Mouse (Mus musculus): ENCODE measurements at regions not wholly inside any gene's neighbourhood (a gene's known extent, or its start where the extent isn't known, plus 50 kb on each side); places are given as distances from the start of the nearest gene placed in this dataset.

DNA sequence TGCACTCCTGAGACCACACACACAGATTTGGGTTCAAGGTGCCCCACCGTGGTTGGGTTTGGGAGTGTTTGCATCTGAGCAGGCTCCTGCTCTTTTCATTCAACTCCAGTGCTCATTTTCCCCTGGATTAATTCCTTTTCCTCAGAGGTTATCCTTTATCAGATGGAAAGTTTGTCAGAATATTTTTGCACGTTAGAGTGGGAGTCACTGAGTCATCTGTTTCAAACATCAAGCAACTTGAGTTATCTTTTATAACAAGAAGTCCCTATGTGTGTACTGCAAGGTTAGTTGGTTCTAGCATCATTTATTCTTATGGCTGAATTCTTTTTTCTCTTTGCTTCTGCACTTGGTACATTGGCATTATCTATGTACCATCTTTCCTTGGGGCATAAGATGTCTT is 142.8 kb upstream of the Cxcr4 start:
- TF ChIP-seq CTCF (IDR thresholded peaks at IDR 0.05; ENCODE audit: extremely low read depth, insufficient read depth, low read length) (no peak), POLR2A (IDR thresholded peaks at IDR 0.05; ENCODE audit: extremely low read depth, insufficient read depth, low read length) (no peak)
- Histone ChIP-seq H3K4me3 (ENCODE audit: insufficient read depth, low read length) (no peak overlapping the region), H3K4me1 (ENCODE audit: control insufficient read depth, insufficient read depth, low read length) (no peaks in the 10 kb centered on the region), H3K27ac (ENCODE audit: insufficient read depth, low read length) (no peak overlapping the region)

DNA sequence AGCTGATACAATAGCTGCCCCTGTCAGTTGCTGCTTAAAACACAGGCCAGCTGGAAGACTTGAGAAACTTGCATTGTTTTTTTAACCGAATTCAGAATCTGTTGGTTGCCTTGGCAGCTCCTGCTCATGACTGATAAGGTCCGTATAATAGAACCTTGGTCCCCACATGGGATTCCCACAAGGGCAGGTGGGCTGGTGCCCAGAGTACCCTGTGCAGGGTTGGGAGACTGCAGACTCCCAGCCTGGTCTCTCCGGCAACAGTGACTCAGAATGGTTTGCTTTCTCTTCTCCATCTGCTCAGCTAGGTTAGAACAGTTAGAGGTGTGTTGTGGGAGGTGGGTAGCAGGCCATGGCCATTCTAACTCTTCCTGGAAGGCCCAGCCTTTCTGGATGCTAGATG is 139.4 kb upstream of the Cxcr4 start:
- TF ChIP-seq CTCF (IDR thresholded peaks at IDR 0.05; ENCODE audit: extremely low read depth, insufficient read depth, low read length) (no peak), POLR2A (IDR thresholded peaks at IDR 0.05; ENCODE audit: extremely low read depth, insufficient read depth, low read length) (no peak)
- Histone ChIP-seq H3K4me3 (ENCODE audit: insufficient read depth, low read length) (no peak overlapping the region), H3K27ac (ENCODE audit: insufficient read depth, low read length) (no peak overlapping the region), H3K4me1 (ENCODE audit: control insufficient read depth, insufficient read depth, low read length) (no peaks in the 10 kb centered on the region)

DNA sequence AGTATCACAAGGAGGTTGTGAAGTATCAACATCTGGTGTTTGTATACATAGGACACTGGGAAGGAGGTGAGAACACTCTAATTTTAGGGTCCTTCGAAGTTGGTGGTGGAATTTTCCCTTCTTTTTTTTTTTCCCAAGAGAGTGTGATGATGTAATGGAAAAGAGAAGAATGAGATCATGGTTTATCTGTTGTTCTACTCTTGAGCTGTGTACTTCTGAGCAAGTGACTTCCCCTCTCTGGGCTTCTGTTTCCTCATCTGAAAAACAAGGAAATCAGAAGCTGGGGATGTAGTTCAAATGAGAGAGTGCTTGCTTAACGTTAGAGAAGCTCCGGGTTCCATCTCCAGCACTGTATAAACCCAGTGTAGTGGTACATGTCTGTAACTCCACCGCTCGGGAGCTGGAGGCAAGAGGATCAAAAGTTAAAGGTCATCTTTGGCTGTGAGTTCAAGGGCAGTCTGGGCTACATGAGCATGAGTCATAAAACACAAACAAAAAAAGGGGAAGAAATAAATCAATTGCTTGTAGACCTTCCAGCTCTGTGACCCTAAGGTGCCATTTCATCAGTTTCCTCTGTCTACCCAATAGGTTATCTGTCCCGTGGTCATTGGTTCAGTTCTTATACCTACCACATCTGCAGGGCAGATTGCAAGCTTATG is 132.5 kb upstream of the Cxcr4 start:
- H3K4me1 ChIP-seq (ENCODE audit: control insufficient read depth, insufficient read depth, low read length): no peaks in the 10 kb centered on the region
- no peak overlapping the region for H3K4me3 ChIP-seq (ENCODE audit: insufficient read depth, low read length)
- no peak overlapping the region for H3K27ac ChIP-seq (ENCODE audit: insufficient read depth, low read length)
- TF ChIP-seq CTCF (IDR thresholded peaks at IDR 0.05; ENCODE audit: extremely low read depth, insufficient read depth, low read length) (no peak), POLR2A (IDR thresholded peaks at IDR 0.05; ENCODE audit: extremely low read depth, insufficient read depth, low read length) (no peak)

DNA sequence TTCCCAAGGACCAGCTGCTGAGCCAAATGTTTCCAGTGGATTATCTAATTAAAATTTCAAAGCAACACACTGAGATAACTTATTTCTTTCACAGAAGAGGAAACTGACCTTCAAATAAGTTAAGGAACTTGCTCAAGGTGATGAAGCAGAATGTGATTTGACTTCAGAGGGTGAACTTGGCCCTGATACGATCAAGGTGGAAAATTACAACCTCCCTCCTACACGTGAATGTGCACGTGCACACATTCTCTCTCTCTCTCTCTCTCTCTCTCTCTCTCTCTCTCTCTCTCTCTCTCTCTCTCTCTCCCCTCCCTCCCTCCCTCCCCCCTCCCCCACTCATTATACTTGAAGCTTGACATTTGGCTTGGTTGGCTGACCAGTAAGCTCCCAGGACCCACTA is 131.8 kb upstream of the Cxcr4 start:
- H3K4me3 ChIP-seq (ENCODE audit: insufficient read depth, low read length): no peak overlapping the region
- TF ChIP-seq POLR2A (IDR thresholded peaks at IDR 0.05; ENCODE audit: extremely low read depth, insufficient read depth, low read length) (no peak), CTCF (IDR thresholded peaks at IDR 0.05; ENCODE audit: extremely low read depth, insufficient read depth, low read length) (no peak)
- H3K4me1 ChIP-seq (ENCODE audit: control insufficient read depth, insufficient read depth, low read length): no peaks in the 10 kb centered on the region
- H3K27ac ChIP-seq (ENCODE audit: insufficient read depth, low read length): no peak overlapping the region

DNA sequence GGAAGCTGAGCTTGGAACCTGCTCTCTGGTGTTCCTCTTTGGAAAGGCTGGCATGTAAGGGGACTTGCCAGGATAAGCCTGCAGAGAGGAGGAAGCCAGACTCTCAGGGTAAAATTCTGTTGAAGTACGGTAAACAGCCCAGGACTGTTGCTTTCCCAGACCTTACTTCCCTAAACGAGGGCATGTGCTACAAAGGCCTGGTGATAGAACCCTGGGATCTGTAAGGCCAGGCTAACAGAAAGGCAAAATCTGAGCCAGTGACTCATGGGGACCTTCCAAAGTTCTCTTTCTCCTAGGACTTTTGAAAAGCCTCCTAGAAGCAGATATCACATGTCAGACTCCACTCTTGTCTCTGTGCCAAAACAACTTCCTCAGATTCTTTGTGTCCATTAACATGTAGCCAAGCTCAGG is 130.0 kb upstream of the Cxcr4 start:
- Histone ChIP-seq H3K27ac (ENCODE audit: insufficient read depth, low read length) (no peak overlapping the region), H3K4me1 (ENCODE audit: control insufficient read depth, insufficient read depth, low read length) (no peaks in the 10 kb centered on the region), H3K4me3 (ENCODE audit: insufficient read depth, low read length) (no peak overlapping the region)
- TF ChIP-seq CTCF (IDR thresholded peaks at IDR 0.05; ENCODE audit: extremely low read depth, insufficient read depth, low read length) (no peak), POLR2A (IDR thresholded peaks at IDR 0.05; ENCODE audit: extremely low read depth, insufficient read depth, low read length) (no peak)

DNA sequence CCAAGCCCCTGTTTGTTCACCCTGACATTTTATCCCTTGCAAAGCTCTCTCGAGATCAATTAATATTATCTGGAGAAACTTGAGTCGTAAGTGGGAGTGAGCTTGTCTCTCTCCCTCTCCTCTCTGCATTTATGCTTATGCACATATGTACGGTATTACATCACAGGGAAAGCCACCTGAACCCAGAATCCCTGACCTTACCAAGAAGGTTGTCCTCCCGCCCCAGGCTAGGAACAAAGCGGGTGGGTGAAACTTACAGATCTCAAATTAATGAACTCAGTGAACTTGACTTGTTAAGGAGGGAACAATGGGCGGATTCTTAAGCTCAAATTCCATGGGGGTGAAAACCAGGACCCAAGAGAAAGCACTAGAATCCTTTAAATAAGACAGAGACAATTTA is 122.8 kb upstream of the Cxcr4 start:
- TF ChIP-seq CTCF (IDR thresholded peaks at IDR 0.05; ENCODE audit: extremely low read depth, insufficient read depth, low read length) (no peak), POLR2A (IDR thresholded peaks at IDR 0.05; ENCODE audit: extremely low read depth, insufficient read depth, low read length) (no peak)
- no peak overlapping the region for H3K27ac ChIP-seq (ENCODE audit: insufficient read depth, low read length)
- H3K4me3 ChIP-seq (ENCODE audit: insufficient read depth, low read length): no peak overlapping the region
- no peaks in the 10 kb centered on the region for H3K4me1 ChIP-seq (ENCODE audit: control insufficient read depth, insufficient read depth, low read length)

DNA sequence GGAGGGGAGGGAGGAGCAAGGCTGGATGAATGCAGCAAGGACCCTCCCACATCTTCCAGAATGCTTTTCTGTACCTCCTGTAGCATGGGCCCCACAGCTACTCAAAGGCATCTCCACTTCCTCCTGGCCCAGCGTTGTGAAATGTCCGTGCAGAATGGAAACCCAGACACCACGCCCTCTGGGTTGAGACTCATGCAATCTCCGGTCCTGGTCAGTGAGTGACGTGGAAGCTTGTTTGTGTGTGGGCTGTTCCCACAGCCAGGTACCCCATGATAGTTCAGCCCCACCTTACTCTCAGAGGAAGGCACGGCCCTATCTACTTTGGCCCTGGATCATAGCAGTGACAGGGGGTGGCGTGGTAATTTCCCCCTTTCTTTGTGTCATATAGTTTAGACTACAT is 120.8 kb upstream of the Cxcr4 start:
- Histone ChIP-seq H3K4me1 (ENCODE audit: control insufficient read depth, insufficient read depth, low read length) (no peaks in the 10 kb centered on the region), H3K27ac (ENCODE audit: insufficient read depth, low read length) (no peak overlapping the region), H3K4me3 (ENCODE audit: insufficient read depth, low read length) (no peak overlapping the region)
- TF ChIP-seq CTCF (IDR thresholded peaks at IDR 0.05; ENCODE audit: extremely low read depth, insufficient read depth, low read length) (no peak), POLR2A (IDR thresholded peaks at IDR 0.05; ENCODE audit: extremely low read depth, insufficient read depth, low read length) (no peak)

DNA sequence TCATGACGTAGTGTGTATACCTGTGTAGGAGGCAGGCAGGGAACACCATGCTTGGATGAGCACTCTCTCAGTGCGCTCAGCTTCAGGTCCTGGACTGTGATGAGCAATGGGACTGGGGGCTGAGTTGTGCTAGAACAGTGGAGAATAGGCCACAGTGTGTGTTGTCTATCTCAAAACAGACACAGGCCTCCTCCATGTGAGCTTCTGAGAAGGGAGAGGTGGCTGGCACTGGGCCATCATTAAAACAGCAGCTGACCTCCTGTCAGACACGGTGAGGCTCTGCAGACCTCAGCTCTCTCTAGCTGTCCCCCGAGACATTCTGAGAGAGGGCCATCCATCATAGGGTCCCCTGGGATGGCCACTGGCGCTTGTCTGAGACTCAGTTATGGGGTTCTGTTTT is 119.0 kb upstream of the Cxcr4 start:
- TF ChIP-seq CTCF (IDR thresholded peaks at IDR 0.05; ENCODE audit: extremely low read depth, insufficient read depth, low read length) (no peak), POLR2A (IDR thresholded peaks at IDR 0.05; ENCODE audit: extremely low read depth, insufficient read depth, low read length) (no peak)
- H3K27ac ChIP-seq (ENCODE audit: insufficient read depth, low read length): no peak overlapping the region
- H3K4me1 ChIP-seq (ENCODE audit: control insufficient read depth, insufficient read depth, low read length): no peaks in the 10 kb centered on the region
- no peak overlapping the region for H3K4me3 ChIP-seq (ENCODE audit: insufficient read depth, low read length)

DNA sequence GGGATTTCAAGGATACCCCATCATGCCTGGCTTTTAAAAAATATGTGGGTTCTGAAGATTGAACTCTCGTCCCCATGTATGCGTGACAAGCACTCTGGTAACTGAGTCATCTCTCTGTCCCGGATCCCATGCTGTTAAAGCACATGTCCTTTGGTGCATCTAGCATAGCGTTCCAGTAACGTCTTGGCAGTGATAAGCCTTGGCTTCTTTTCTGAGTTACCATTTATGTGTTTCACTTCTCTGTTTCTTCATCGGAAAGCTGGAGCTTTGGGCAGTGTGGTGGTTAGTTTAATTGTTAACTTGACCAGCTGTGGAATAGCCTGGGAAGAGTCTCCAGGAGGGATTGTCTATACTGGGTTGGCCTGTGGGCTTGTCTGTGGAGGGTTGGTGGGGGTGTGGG is 115.7 kb upstream of the Cxcr4 start:
- no peaks in the 10 kb centered on the region for H3K4me1 ChIP-seq (ENCODE audit: control insufficient read depth, insufficient read depth, low read length)

DNA sequence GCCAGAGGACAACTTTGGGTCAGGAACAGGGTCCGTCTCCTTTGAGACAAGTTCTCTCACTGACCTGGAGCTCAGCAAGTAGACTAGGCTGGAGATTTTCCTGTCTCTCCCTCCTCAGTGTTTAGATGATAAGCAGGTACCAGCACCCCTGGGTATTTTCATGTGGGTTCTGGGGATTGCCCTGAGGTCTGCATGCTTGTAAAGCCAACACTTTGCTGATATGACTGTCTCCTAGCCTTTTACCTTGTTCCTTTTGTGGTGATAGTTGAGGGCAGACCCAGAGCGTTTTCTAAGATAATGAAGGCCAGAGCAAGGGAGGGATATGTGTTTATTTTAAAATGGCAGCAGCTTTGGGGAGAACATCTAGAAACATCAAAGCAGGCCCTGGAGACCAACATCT is 114.1 kb upstream of the Cxcr4 start:
- Histone ChIP-seq H3K27ac (ENCODE audit: insufficient read depth, low read length) (no peak overlapping the region), H3K4me3 (ENCODE audit: insufficient read depth, low read length) (no peak overlapping the region), H3K4me1 (ENCODE audit: control insufficient read depth, insufficient read depth, low read length) (no peaks in the 10 kb centered on the region)
- TF ChIP-seq CTCF (IDR thresholded peaks at IDR 0.05; ENCODE audit: extremely low read depth, insufficient read depth, low read length) (no peak), POLR2A (IDR thresholded peaks at IDR 0.05; ENCODE audit: extremely low read depth, insufficient read depth, low read length) (no peak)

More for the DNA sequence above, 115.7 kb upstream of the Cxcr4 start:
- Histone ChIP-seq H3K27ac (ENCODE audit: insufficient read depth, low read length) (no peak overlapping the region), H3K4me3 (ENCODE audit: insufficient read depth, low read length) (no peak overlapping the region)
- TF ChIP-seq POLR2A (IDR thresholded peaks at IDR 0.05; ENCODE audit: extremely low read depth, insufficient read depth, low read length) (no peak), CTCF (IDR thresholded peaks at IDR 0.05; ENCODE audit: extremely low read depth, insufficient read depth, low read length) (no peak)
